Mouse (Mus musculus) adrenal gland, postnatal 4 days (tissue): ENCODE results near the gene Bag5. TPM values are rescaled to one million over a fixed set of nuclear protein-coding genes. Genes with fewer than 3 reads are reported as not detected.

Source experiments
- DNase-seq, 2 experiments: peaks; one replicate each; pipeline ENCODE4 v3.0.0; 2021 to 2022; ENCODE audit warnings: low spot score in 2 of 2, mixed read lengths in 2 of 2
- total RNA-seq, 2 experiments: library from RNA; stranded (reverse); gene quantifications; 2 replicates each; pipeline ENCODE4 v1.2.3; 2021

Gene Bag5
- total RNA-seq, 2 experiments from 2014 or later: 35.8 to 37.0 TPM

DNA sequence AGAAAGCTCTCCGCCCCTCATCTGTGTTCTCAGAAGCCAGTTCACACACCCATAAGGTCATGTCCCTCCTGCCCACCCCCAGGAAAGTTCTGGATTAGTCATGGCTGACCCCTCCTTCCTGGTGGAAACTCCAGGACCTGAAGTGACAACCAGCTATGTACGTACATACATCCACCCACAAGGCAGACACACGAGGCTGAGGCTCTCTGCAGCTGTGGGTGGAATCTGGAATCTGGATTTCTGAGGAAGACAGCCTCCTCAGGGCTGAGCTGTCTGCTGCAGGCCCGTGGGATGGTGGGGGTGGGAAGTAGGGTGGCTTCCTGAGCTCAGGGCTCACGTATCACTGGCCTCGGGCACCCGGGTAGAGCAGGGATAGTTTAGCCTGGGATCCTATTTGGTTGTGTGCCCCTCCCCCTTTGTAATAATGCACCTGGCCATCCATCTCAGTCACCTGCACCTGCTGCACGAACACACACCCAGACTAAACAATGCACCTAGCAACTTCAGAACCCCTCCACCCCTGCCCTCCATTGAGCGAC is 12.1 kb downstream of the Bag5 start:
- no peak for DNase-seq

DNA sequence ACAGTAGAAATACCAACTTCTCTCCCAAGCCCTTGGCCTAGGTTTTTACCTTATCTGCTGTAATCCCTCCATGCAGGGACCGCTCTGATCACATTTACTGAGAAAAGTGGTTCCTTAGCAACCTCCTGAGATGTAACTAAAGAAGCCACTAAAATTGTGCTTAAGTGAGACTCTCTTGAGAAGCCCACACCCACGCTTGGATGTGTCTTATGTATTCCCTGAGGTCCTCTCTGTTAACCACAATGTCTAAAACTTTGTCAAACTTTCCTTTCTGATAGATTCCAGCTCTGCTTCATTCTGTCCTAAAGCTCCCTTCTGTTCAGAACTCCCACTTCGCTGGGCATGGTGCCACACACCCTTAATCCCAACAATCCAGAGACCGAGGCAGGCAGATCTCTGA is 13.5 kb downstream of the Bag5 start:
- DNase-seq: no peak

DNA sequence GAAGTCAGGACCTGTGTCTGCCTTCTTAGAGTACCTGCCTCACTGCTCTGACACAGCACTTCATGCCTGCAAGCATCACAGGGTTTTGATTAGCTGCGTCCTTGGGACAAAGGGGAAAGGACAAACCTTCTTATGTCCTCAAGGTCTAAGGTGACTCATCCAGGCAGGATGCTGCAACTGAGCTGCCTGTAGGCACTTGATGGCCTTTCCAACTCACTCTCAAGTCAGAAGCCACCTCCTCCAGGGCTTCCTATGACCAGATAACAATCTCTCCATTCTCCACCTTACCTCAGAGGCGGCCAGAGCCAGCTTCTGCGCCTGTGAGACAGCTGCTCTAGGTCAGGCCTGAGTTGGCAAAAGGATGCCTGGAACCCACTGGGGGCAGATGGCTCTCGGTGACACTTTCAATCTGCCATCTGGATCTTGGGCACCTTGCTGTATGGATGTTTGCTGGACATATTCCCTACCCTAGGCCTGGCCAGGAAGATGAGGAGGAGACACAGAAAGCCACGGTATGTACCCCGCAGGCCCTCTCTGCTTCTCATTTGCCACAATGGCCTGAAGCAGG is 14.6 kb downstream of the Bag5 start:
- no peak for DNase-seq

DNA sequence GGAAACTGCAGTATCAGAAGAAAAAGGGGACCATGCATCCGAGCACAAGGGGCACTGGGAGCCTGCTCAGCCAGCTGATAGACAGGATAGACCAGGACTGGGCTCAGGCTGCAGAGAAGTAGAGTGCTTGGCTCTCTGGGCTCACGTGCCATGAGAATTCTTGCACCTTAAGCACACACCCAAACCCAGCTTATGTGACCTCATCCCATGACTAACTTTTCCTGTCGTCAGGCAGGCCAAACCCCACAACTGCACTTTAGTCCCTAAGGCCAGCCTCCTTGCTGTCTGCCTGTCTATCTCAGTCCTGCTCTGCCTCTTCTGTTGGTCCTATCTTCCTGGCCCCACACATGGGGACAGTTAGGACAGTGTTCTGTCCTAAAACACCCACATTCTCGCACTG is 15.3 kb downstream of the Bag5 start:
- DNase-seq: no peak

DNA sequence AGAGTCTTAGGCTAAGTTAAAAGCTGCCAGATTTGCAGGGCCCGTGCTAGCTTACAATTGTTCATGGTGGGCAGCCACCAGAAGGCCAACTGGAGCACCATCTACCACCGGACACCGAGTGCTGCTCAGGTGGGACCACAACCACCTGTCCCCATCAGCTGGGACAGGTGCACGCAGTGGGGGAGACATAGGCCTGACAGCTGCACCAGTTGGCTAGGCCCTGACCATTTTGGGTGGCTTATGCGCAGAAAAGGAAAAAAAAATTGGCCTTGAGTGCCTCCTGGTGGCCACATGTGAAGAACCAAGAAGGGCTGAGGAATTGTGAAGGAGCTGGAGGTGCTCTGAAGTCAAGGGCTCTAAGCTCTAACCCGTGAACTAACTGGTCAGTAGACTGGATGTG is 16.8 kb downstream of the Bag5 start:
- no peak for DNase-seq

DNA sequence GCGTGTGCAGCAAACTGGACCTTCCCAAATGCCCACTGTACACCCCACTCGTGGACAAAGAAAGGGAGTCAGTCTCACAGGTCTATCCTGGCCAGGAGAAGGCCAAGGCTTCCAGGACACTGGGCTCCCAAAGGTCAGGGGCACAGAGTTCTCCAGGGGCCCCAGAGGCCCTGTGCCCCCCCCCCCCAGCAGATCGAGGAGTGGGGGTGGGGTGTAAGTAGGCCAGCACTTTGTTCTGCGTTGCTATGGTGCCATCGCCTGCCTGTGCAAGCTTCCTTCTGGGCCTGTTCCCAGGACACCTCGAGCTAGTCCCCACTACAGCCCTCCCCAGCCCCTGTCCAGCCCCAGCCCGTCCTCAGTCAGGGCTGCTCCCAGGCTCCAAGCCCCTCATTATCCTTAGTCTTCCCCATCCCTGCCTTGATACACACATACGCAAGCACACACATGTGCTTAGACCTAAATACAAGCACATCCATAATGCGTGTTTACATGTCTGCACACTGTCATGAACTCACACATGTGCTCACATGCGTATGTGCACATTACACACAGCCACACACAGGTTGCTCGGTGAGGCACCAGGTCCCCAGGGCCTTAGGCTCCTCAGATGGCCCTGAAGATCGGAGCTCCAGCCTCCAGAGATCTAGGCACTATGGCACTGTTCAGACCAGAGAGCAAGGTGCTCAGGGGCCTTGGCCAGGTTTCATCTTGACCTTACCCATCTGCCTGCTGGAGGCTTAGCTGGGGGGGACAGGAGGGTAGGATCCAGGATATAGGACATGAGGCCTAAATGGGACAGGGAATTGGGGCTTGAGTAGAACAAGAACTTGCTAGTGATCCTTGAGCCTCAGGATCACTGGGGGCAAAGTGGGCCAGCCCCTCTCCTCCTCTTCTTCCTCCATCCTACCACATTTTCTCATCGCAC is 17.9 kb downstream of the Bag5 start:
- no peak for DNase-seq

DNA sequence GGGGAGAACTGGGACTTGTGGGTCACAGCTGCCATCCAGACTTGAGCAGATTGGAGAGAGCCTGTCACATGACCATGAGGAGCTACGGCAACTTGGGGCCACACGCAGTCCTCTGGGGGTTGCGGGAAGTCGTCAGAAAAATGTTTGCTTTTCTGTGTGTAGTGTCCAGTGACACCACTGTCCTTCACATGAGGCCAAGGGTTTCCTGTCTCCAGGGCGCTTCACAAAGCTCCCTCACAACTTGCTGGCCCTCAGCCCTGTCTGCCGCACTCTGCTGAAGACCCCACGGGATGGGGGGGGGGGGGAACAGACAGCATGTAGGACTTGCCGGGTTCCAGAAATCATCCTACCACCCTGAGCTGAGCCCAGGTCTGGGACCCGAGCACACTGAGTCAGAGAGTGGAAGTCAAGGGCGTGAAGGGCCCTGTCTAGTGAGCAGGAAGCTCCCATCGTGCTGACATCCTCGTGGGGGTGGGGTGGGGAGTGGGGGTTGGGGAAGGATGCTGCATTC is 18.7 kb downstream of the Bag5 start:
- no peak for DNase-seq

DNA sequence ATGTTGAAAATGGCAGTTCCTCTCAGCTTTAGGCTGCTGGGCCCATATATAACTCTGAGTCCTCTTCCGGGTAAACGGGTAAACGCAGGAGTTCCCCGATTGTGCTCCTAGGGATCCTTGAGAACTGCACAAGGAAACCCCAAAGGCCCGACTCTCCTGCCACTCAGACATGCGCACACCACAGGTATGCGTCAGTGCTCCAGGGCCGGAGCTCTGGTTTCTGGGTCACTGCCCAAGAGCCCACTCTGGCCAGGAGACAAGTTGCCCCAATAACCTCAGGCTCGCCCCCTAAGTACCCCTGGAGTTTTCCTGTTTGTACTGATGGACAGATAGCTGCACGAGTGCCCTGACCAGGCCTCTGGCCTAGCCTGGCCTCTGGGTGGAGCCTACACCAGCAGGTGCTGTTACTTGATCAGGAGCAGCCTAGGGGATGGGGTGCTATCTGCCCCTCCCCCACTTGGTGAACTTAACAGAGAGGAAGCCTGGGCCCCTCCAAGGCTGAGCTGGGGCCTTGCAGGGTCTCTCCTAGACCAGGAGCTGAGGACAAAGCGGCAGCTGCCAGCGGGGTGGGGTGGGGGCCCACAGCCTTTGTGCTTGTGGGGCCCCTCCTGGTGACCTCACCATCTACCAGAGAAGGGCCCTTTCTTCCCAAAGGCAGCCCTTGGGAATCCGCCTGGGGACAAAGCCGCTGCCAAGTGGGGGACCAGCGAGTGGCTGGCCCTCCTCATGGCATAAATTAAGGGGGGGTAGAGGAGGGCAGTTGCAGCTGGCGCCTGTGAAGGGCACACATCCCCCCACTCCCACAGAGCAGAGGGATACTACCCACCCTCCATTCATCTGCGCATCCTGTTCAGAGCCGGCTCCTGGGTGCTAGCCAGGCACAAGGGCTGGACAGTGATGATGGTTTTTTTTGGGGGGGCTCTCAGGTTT is 19.5 kb downstream of the Bag5 start:
- DNase-seq: no peak

DNA sequence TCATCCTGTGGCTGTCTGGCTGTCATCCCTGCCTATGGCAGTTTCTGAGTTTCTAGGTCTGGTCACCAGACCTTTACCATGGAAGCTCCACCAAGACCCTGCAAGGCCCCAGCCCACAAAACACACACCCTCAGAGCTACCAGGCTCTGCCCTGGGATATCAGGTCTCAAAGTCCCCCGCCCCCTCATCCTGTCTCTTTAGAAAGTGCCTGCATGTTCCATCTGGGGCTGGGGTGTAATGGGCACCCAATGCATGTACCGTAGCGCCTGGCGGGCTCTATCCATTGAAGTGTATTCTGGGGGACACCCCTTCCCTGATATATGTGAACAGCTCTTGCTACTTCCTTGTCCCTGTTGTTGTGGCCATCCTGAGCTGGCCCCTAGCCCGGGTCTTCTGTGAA is 20.2 kb downstream of the Bag5 start:
- no peak for DNase-seq

DNA sequence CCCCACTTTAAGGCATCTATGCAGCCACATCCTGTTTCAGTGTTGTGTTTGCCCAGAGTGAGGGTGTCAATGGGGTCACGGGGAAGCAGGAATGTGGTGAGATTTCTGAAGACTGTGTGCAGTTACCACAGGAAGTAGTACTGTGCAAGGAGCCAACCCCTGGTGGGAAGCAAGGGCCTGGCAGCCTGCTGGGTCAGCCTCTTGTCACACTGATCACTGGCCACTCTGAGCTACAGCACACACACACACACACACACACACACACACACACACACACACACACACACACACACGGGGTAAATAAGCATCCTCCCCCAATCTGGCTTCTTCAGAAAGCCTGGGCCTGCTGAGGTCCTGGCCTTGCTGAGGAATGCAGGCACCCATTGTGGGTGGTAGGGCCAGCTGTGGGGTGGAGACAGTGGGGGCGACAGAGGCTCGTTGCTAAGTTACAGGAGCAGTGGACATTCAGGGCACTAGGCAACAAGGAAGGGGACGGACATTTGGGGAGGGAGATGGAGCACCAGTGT is 21.6 kb downstream of the Bag5 start:
- no peak for DNase-seq

DNA sequence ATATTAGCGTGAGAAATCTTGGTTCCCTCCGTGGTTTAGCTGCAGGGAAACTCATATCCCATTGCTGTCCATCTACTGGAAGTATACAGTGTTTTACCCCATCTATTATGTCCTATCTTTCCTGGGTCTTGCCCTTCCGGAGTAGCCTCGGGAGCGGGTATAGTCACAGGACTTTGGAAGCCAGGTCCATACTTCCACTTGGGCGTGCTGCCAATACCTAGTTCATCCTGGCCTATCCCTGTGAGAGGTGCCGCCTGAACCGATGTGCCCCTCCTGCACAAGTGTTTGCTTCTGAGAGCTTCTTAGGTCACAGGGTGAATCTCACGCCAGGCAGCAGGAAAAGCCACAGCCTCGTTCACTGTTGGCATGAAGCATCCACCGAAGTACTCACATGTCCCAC is 23.6 kb downstream of the Bag5 start:
- DNase-seq: no peak

DNA sequence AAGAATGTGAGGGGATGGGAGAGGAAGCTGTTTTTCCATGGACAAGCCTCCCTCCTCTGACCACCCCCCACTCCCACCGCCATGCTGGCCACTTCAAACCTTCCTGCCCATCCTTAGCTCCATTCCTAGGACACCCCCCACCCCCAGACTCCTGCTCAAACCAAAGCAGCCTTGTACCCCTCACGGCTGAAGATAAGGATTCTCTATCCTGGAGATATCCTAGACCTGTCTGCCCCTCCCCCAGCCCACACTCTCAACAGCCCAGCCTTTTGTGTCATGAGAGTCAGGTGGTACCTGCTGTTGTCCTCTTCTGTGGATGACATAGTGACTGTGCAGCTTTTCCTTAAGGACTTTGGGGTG is 25.0 kb downstream of the Bag5 start:
- DNase-seq: no peak

DNA sequence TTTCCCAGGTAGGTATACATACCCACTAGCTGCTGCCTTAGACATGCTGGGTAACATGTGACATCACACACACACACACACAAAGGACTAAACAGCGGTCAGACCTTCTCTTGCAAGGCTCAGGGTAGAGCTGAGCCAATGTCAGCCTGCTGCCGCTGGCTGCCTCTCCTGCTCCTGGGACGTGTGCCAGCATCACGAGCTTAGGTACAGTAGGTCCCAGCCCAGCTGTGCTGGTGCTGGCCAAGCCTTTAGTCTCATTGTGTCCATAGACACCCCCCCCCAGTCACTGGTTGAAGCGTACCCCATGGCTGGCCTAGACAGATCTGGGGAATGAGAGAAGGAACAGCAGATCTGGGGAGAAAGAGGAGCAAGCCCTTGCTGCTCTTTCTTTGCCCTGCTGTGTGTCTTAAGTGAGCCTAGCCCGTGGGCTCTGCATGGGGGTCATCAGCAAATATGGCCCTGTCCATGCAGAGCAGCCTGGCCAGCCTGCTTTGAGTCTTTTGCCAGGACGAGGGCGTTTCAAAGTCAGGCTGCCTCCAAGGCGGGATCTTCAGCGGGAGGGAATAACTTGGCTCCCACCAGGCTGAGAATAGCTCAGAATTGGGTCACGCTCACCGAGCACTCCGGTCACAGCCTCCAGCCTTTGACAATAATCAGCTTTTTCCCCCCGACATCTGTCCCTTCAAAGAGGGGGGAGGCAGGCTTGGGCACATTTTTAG is 25.5 kb downstream of the Bag5 start:
- peak in 1 of 2 experiments; percentile 29 for DNase-seq

DNA sequence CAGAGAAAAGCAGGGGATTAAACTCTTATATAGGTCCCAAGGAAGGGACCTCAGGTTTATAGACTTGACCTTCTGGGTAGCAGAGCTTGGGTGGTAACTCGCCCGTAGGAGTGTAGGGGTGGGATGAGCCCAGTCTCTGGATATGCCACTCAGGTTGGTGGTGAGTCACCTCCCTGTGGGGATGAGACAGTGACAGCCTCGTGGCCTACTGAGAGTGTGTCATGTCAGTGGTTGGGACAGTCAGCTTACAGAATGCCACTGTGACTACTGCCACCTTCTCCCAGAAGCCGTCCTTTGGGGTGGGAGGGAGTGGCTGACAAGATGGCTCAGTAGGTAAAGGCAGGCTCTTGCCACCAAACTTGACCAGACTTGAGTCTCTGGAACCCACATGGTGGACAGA is 26.7 kb downstream of the Bag5 start:
- no peak for DNase-seq

DNA sequence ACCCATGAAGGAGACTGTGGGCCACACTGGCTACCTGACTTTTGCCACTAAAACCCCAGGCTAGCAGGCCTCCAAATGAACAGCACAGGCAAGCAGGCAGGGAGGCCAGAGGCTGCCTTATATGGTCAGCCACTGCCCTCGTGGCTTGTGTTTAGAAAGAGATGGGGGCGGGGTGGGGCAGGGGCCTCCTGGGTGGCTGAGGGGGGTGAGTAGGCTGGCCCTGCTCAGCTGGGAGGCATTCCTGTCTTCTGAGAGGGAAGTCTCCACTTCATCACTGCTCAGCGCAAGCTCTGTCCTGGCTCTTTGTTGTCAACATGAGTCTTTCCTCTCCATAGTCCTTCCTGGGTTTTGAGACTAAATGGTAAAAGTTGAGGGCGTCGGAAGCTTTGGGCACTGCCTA is 30.3 kb downstream of the Bag5 start:
- DNase-seq: no peak

DNA sequence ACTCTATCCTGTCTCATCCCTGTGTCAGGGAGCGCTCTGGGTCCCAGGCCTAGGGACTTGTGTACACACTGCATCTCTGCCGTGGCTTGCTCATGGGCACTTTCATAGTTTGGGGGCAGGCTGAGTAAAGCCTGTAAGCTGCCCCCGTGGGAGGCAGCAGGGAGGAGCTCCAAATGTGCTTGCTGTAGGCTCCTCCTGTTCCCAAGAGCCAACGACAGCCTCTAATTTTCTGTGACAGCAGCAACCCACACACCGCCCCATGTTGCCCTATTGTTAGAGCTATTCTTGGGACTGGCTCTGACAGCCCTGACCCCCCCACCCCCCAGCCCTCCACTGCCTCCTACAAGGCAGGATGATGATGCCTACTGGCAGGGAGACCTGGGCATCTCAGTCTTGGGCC is 31.1 kb downstream of the Bag5 start:
- no peak for DNase-seq

DNA sequence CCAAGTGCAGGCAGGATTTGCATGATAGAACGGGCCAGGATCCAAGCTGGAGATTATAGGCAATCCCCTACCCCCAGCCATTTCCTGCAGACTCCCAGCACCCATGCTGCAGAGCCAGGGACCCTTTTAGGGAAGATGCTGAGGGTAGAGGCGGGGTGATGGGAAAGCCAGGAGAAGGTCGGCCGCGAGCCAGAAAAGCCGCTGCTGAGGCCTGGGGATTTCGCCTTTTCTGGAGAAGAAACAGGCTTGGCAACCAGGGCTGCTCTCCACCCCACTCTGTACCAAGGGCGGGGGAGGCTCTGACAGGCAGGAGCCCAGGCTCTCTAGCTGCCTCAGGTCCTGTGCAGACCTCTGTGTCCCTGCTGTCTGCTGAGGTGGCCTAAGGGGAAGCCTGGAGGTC is 31.8 kb downstream of the Bag5 start:
- DNase-seq: no peak

DNA sequence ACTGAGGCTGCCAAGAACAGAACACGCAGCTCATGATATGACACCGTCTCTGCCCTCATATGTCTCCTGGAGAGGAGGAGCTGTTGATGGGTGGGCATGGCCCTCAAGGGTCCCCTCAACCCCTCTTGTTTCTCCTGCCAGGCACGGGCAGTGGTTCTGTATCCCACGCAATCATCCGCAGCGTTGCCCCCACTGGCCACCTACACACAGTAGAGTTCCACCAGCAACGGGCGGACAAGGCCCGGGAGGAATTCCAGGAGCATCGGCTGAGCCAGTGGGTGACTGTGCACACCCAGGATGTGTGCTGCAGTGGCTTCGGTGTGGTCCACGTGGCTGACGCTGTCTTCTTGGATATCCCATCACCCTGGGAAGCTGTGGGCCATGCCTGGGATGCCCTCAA is 32.4 kb downstream of the Bag5 start:
- no peak for DNase-seq

DNA sequence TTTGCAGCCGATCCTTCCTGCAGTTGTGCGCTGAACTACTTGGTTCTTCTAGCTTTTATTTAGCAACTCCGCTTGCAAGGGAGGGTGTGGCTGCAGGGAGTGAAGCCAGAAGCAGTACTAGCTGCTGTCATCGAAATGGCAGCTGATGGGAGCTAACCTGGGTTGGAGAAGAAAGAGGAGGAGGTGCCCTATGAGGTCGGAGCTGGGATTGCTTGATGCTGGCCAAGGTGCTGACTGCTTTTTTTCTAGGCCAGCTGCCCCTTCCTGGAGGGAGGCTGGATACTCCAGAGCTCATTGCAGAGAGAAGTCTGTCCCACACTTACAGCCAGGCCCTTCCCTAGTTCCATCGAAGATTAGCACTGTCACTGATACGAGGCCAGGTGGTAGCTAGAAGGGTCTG is 34.1 kb downstream of the Bag5 start:
- DNase-seq: no peak

DNA sequence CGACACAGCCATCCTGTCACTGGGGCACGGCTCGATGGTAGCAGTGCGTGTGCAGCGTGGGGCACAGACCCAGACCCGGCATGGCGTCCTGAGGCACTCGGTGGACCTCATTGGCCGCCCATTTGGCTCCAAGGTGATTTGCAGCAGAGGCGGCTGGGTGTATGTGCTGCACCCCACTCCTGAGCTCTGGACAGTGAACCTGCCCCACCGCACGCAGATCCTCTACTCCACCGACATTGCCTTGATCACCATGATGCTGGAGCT is 34.5 kb downstream of the Bag5 start:
- DNase-seq: no peak
